Mouse (Mus musculus) forebrain, embryonic 16.5 days (tissue): Measurements from ENCODE around the gene Cdk5r1. TPM values are rescaled to one million over a fixed set of nuclear protein-coding genes. Genes with fewer than 3 reads are reported as not detected.

Experiments used
- ATAC-seq: fragments of 200-750 bp; cut with Nextera tagmentation; 2 replicates; pipeline ENCODE4 v1.8.0; 2017; ENCODE audit warnings: mild to moderate bottlenecking, moderate library complexity
- H3K27ac ChIP-seq: fragments of 300-500 bp; sonication (generic); 2 replicates; pipeline ENCODE4 v1.5.1; 2014; ENCODE audit warnings: low read length, control low read depth
- H3K27me3 ChIP-seq: fragments of 300-500 bp; sonication (generic); replicated peaks from 2 replicates; pipeline ENCODE4 v1.6.1; 2014; ENCODE audit warnings: low read length; ENCODE audit not compliant: control insufficient read depth, insufficient read depth
- H3K36me3 ChIP-seq: fragments of 300-500 bp; sonication (generic); 2 replicates; pipeline ENCODE4 v1.6.1; 2014; ENCODE audit not compliant: control insufficient read depth, insufficient read depth
- H3K4me1 ChIP-seq: fragments of 300-500 bp; sonication (generic); replicated peaks from 2 replicates; pipeline ENCODE4 v1.6.1; 2014; ENCODE audit warnings: low read length; ENCODE audit not compliant: control insufficient read depth, insufficient read depth
- H3K4me2 ChIP-seq: fragments of 300-500 bp; sonication (generic); 2 replicates; pipeline ENCODE4 v1.6.1; 2014; ENCODE audit warnings: mild to moderate bottlenecking, low read length, control low read depth
- H3K4me3 ChIP-seq: fragments of 300-500 bp; sonication (generic); replicated peaks from 2 replicates; pipeline ENCODE4 v1.5.1; 2014; ENCODE audit warnings: mild to moderate bottlenecking, low read length, control low read depth
- H3K9ac ChIP-seq: fragments of 300-500 bp; sonication (generic); replicated peaks from 2 replicates; pipeline ENCODE4 v1.6.1; 2014; ENCODE audit warnings: low read depth, low read length, control low read depth
- H3K9me3 ChIP-seq: fragments of 300-500 bp; sonication (generic); 2 replicates; pipeline ENCODE4 v1.6.1; 2016; ENCODE audit warnings: low read length; ENCODE audit not compliant: control insufficient read depth
- WGBS: fragments of 180-500 bp; shearing (Covaris S2); extraction: QIAGEN DNeasy Blood & Tissue Kit; methylation state at CpG from one replicate; pipeline ENCODE4 v1.1.7; 2014; 5-methylcytosine and 5-hydroxymethylcytosine counted together
- polyA plus RNA-seq: library from polyadenylated mRNA; unstranded; fragments of >200 nt; fragmentation: Nextera tagmentation; extraction: Ambion mirVana; gene quantifications from 2 replicates; pipeline ENCODE4 v1.2.1, GENCODE M21; 2015

Cdk5r1 gene
- polyA plus RNA-seq, 1 experiment from 2014 or later, result 109 TPM

DNA sequence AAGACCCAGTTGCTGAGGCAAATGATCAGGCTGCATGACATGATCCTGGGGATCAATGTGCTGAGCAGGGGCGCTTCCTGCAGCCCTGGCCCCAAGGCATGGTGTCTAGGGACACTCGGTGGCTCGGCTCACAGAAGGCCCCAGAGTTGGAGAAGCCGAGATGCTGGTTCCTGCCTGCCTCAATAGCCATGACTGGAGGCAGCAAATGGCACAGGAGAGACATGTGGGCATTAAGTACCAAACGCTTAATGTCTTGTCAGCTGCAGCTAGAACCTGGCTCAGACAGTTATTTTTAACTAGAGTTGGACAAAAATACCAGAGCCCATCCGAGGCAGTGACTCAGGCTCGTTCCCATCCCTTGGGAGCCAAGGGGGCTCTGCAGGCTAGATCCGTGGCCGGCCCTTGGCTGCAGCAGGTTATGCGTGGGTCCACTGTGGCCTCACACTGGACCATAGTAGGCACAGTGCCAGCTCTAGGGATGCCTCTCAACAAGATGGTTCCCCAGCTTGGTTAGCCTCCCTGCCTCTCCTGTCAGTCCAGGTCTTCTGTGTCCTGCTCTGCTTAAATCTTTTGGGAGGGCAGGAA lies 8.9 kb downstream of the Cdk5r1 start:
- peaks cover 4% of the 10 kb centered on the region; the same call in 1 of the 2 replicates for H3K36me3 ChIP-seq
- no peak for ATAC-seq
- peaks cover 72% of the 10 kb centered on the region for H3K4me1 ChIP-seq
- H3K4me2 ChIP-seq, result no peak overlapping the region
- no peak overlapping the region for H3K4me3 ChIP-seq
- H3K9me3 ChIP-seq, result no peaks in the 10 kb centered on the region
- no peaks in the 10 kb centered on the region for H3K27me3 ChIP-seq
- WGBS, result 82% methylated on average over 10 of the region's 10 CpGs
- H3K27ac ChIP-seq, result no peak overlapping the region
- H3K9ac ChIP-seq, result no peak overlapping the region

DNA sequence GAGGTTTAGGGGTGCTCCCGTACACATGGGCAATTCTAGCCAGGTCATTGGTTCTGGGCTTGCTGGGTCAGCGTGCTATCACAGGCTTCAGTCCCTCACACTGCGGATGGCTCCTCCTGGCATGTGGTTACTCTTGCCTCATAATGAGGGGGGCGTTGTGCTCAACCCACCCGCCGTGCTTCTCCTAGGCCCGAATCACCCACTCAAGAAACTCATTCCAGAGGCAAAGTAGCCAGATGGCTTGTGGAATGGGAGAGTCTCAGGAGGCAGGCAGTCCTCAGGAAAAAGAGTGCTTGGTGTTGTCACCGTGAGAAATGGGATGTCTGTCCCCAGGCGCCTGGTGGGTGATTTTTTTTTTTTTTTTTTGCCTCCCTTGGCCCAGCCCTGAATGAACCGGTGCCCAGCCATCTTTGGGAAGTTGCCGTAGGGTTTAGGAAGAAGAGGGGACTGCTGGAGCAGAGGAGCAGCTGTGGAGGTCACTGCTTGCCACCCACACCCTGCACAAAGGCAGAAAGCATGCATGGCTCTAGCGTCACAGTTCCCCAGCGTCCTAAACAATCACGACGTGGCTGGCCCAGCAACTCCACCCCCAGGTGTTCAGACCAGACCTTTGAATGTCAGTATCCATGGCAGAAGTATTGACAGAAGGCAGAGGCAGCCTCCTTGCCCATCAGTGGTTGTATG lies 11.2 kb downstream of the Cdk5r1 start:
- Histone ChIP-seq H3K9me3 (no peaks in the 10 kb centered on the region), H3K4me3 (no peak overlapping the region), H3K4me1 (peaks cover 52% of the 10 kb centered on the region), H3K27ac (no peak overlapping the region; the same call in 1 of the 2 replicates), H3K36me3 (no peaks in the 10 kb centered on the region), H3K4me2 (no peak overlapping the region), H3K9ac (no peak overlapping the region), H3K27me3 (no peaks in the 10 kb centered on the region)
- no peak for ATAC-seq
- WGBS, result 58% methylated on average over 15 of the region's 15 CpGs

DNA sequence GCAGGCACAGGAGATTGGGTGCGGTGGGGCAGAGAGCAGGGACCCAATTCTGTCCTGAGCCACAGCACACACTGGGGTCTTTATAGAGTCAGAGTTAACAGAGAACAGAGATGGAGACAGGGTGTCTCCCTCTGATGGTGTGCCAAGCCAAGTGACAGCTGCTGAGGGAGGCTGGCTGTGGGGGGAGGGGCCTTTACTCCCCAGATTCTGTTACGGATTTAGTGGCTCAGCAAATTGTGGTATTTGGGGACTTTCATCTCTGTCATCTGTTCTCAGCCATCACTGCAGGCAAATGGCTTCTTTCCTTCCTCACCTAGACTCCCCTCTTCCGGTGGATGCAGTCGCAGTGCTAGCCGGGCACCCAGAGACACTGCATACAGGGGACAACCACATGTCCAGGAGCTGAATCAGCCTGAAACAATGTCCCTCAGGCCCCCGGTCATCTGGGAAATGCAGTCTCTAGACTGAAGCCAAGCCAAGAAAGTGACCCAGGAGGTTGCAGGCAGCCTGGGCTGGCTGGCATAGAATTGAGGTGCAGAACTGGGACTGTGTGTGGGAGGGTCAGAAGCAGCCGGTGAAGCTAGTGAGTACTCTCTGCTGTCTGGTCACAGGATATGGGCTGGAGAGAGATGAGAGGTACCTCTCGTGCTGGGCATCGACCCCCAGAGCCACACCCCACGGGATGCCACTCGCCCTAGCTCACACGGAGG lies 12.5 kb downstream of the Cdk5r1 start:
- ATAC-seq, result peak; percentile 52
- no peaks in the 10 kb centered on the region for H3K36me3 ChIP-seq
- H3K27ac ChIP-seq, result peak overlapping the region; percentile 79
- no peaks in the 10 kb centered on the region for H3K9me3 ChIP-seq
- no peak overlapping the region for H3K4me3 ChIP-seq
- H3K4me1 ChIP-seq, result peaks cover 39% of the 10 kb centered on the region
- H3K9ac ChIP-seq, result peak overlapping the region; percentile 36
- 0 out of 2 replicates have a peak overlapping the region, but pooled peaks have one; percentile 10 for H3K4me2 ChIP-seq
- 47% methylated on average over 12 of the region's 12 CpGs for WGBS
- no peaks in the 10 kb centered on the region for H3K27me3 ChIP-seq

DNA sequence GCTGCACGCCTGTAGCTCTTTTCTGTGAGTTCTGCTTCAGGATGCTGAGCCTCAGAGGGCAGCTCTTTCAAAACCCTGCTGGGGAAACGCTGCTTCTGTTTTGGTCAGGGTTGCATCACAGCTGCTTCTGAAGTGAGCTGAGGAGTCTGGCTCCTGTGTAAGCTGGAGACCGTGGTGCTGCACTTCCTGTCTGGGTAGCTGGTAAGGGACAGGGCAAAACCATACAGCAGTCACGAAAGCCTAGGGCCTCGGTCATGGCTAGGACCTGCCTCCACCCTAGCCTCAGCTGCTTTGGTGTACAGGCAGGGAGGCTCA lies 13.0 kb downstream of the Cdk5r1 start:
- H3K4me3 ChIP-seq, result no peak overlapping the region
- no peak overlapping the region for H3K4me2 ChIP-seq
- H3K27me3 ChIP-seq, result no peaks in the 10 kb centered on the region
- no peaks in the 10 kb centered on the region for H3K9me3 ChIP-seq
- no peak for ATAC-seq
- H3K4me1 ChIP-seq, result peaks cover 35% of the 10 kb centered on the region
- H3K9ac ChIP-seq, result peak overlapping the region; percentile 36
- H3K36me3 ChIP-seq, result no peaks in the 10 kb centered on the region
- H3K27ac ChIP-seq, result peak overlapping the region; percentile 79
- WGBS, result 56% methylated on average over 5 of the region's 5 CpGs

DNA sequence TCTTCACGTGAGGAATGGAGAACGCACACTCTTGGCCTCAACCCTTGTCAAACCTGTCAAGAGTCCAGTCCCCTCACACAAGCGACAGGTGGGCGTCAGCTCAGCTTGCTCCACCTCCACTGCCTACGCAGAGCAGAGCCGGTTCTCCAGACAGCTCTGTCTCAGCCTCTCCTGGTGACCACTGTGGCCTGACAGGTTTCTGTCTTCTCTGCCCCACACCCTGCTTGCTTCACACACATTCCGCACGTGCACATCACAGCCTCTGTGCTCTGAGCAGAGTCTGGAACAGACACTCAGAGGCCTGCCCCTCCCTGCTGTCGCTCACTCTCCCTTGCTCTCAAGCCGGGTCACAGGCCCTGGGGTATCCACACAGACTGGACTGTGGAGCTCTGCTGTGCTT lies 14.0 kb downstream of the Cdk5r1 start:
- no peaks in the 10 kb centered on the region for H3K9me3 ChIP-seq
- H3K4me2 ChIP-seq, result no peak overlapping the region
- no peaks in the 10 kb centered on the region for H3K36me3 ChIP-seq
- H3K9ac ChIP-seq, result no peak overlapping the region
- no peak for ATAC-seq
- H3K4me3 ChIP-seq, result no peak overlapping the region
- no peaks in the 10 kb centered on the region for H3K27me3 ChIP-seq
- peaks cover 28% of the 10 kb centered on the region for H3K4me1 ChIP-seq
- WGBS, result 79% methylated on average over 10 of the region's 10 CpGs
- no peak overlapping the region for H3K27ac ChIP-seq

DNA sequence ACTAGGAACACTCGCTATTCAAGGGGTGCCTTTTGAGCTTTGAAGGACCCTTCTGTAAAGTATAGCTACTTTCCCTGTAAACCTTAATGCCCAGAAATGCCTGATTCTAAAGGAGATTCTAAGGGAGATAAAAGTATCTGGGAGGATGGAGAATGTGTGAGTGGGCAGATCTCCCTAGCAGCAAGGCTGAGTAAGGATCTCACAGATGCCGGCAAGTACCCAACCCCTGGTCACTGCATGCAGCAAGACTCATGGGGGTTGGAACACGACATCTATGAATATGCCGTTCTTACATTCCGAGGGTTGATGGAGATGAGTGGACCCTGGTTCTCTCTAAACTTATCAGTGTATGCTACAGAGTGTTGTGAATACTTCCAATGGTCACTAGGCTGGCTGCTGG lies 16.4 kb downstream of the Cdk5r1 start:
- H3K27ac ChIP-seq, result no peak overlapping the region
- H3K9me3 ChIP-seq, result no peaks in the 10 kb centered on the region
- H3K4me2 ChIP-seq, result no peak overlapping the region
- no peak overlapping the region for H3K9ac ChIP-seq
- no peaks in the 10 kb centered on the region for H3K36me3 ChIP-seq
- ATAC-seq, result no peak
- H3K27me3 ChIP-seq, result no peaks in the 10 kb centered on the region
- H3K4me3 ChIP-seq, result no peak overlapping the region
- WGBS, result 95% methylated on average over 5 of the region's 5 CpGs
- H3K4me1 ChIP-seq, result peaks cover 25% of the 10 kb centered on the region

DNA sequence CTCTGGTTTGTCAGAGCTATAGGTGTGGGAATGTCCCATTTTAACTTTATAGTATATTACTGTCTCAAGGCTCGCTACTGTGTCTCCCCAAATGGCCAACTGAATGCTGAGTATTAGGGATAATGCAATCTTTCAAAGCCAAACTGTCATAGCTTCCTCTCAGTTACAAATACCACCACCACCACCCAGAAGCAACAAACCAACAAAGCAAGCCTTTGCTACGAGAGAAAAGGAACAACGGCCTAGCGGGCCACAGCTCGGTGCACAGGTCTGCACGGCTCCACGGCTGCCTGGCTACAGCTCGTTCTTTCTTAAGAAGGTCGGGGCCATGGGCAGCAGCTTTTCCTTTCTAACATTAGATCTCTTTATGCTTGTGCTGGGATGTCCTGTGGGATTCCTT lies 18.0 kb downstream of the Cdk5r1 start:
- Histone ChIP-seq H3K4me2 (no peak overlapping the region), H3K4me3 (no peak overlapping the region), H3K9me3 (no peaks in the 10 kb centered on the region), H3K27ac (no peak overlapping the region), H3K27me3 (no peaks in the 10 kb centered on the region), H3K4me1 (peaks cover 24% of the 10 kb centered on the region), H3K9ac (no peak overlapping the region), H3K36me3 (no peaks in the 10 kb centered on the region)
- no peak for ATAC-seq
- 57% methylated on average over 9 of the region's 9 CpGs for WGBS

DNA sequence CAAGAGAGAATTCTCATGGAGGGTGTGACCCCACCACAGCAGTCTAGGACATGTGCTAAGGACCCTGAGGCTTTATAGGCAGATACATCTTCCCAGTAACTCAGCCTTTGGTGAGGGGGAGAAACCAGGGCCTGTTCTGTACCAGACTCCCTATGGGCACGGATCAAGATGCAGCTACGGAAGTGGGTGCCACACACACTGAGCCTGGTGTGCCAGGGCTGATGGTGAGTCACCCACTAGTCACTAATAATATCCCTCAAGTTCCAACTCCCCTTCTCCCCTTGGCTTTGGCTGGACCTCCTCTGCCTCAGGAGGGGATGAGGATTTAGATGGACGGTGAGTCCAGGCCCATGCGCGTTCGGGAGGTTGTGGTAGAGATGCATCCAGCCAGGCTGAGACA lies 19.1 kb downstream of the Cdk5r1 start:
- ATAC-seq, result no peak
- Histone ChIP-seq H3K36me3 (no peaks in the 10 kb centered on the region), H3K4me3 (no peak overlapping the region), H3K4me1 (peaks cover 20% of the 10 kb centered on the region), H3K27ac (no peak overlapping the region), H3K27me3 (no peaks in the 10 kb centered on the region), H3K9ac (no peak overlapping the region), H3K9me3 (no peaks in the 10 kb centered on the region), H3K4me2 (no peak overlapping the region)
- 94% methylated on average over 6 of the region's 6 CpGs for WGBS

DNA sequence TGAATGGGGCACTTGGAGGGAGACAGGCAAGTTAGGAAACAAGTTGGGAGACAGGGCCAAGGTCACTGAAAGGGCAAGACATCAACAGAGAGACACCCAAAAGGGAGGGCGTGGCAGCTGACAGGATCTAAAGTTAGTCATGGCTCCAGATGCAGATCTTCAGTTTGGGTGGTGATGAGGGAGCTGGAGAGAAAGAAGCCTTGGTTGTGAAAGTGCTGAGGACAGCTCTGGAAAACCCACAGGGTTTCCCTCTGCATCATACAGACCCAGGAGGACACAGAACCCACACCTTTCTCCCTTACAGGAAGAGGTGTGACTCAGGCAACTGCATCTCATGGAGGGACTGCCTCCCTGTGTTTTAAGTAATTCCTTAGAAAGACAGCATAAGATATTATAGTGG lies 19.8 kb downstream of the Cdk5r1 start:
- Histone ChIP-seq H3K4me1 (peaks cover 20% of the 10 kb centered on the region), H3K27ac (no peak overlapping the region), H3K27me3 (no peaks in the 10 kb centered on the region), H3K9me3 (no peaks in the 10 kb centered on the region), H3K9ac (no peak overlapping the region), H3K4me3 (no peak overlapping the region), H3K36me3 (no peaks in the 10 kb centered on the region), H3K4me2 (no peak overlapping the region)
- 89% methylated on average over 1 of the region's 1 CpGs for WGBS
- ATAC-seq, result no peak
